Mouse (Mus musculus): Measurements from ENCODE around the gene Tmem200b. TPM values are rescaled to one million over a fixed set of nuclear protein-coding genes. Genes with fewer than 3 reads are reported as not detected.

The Tmem200b gene
- total RNA-seq, 1 experiment: 1.8 TPM

GRCm38 (mm10) chr4:131947848-131948247 lies 26.3 kb downstream of the Tmem200b start:
- Histone ChIP-seq H3K9me3 (ENCODE audit: control insufficient read depth, insufficient read depth, low read depth, low read length) (no peaks in the 10 kb centered on the region), H3K4me1 (ENCODE audit: control insufficient read depth in 2 of 2, insufficient read depth in 2 of 2, low read length in 2 of 2, poor library complexity in 1 of 2) (peaks cover 0 to 2% of the 10 kb centered on the region in 2 experiments; a peak in 1 of 4 replicates), H3K9ac (ENCODE audit: insufficient read depth, low read depth, low read length, poor library complexity, severe bottlenecking) (no peak overlapping the region), H3K36me3 (ENCODE audit: control insufficient read depth, insufficient read depth, low read length, poor library complexity, severe bottlenecking) (no peaks in the 10 kb centered on the region), H3K4me3 (ENCODE audit: insufficient read depth in 1 of 2, low read depth in 1 of 2, low read length in 2 of 2, poor library complexity in 1 of 2, severe bottlenecking in 1 of 2) (no peak overlapping the region), H3K27ac (ENCODE audit: insufficient read depth, low read depth, low read length, poor library complexity, severe bottlenecking) (no peak overlapping the region)
- no peak for DNase-seq (ENCODE audit: low read depth, low spot score)
- TF ChIP-seq CHD2 (IDR thresholded peaks at IDR 0.05; ENCODE audit: low read depth, low read length) (no peak), HCFC1 (IDR thresholded peaks at IDR 0.05; ENCODE audit: borderline replicate concordance, insufficient read depth, low read length) (no peak), MAFK (IDR thresholded peaks at IDR 0.05; ENCODE audit: insufficient read depth, low read depth, low read length) (no peak), ZNF384 (IDR thresholded peaks at IDR 0.05; ENCODE audit: low read depth, low read length) (no peak), ZC3H11A (IDR thresholded peaks at IDR 0.05; ENCODE audit: borderline replicate concordance, low read depth, low read length) (no peak)
- in situ Hi-C loops (cut with MboI; ENCODE audit: low sequenced_read_pairs in 2 of 2, unreplicated experiment in 2 of 2): no loop called here

- DNase-seq (ENCODE audit: low read depth, low spot score): no peak
- Histone ChIP-seq H3K4me3 (ENCODE audit: insufficient read depth in 1 of 2, low read depth in 1 of 2, low read length in 2 of 2, poor library complexity in 1 of 2, severe bottlenecking in 1 of 2) (no peak overlapping the region), H3K36me3 (ENCODE audit: control insufficient read depth, insufficient read depth, low read length, poor library complexity, severe bottlenecking) (no peaks in the 10 kb centered on the region), H3K9ac (ENCODE audit: insufficient read depth, low read depth, low read length, poor library complexity, severe bottlenecking) (no peak overlapping the region), H3K9me3 (ENCODE audit: control insufficient read depth, insufficient read depth, low read depth, low read length) (no peaks in the 10 kb centered on the region), H3K4me1 (ENCODE audit: control insufficient read depth in 2 of 2, insufficient read depth in 2 of 2, low read length in 2 of 2, poor library complexity in 1 of 2) (peaks cover 0 to 2% of the 10 kb centered on the region in 2 experiments; a peak in 1 of 4 replicates), H3K27ac (ENCODE audit: insufficient read depth, low read depth, low read length, poor library complexity, severe bottlenecking) (no peak overlapping the region)
- TF ChIP-seq HCFC1 (IDR thresholded peaks at IDR 0.05; ENCODE audit: borderline replicate concordance, insufficient read depth, low read length): no peak
- no peak for TF ChIP-seq ZC3H11A (IDR thresholded peaks at IDR 0.05; ENCODE audit: borderline replicate concordance, low read depth, low read length)
- no peak for TF ChIP-seq MAFK (IDR thresholded peaks at IDR 0.05; ENCODE audit: insufficient read depth, low read depth, low read length)
- no peak for TF ChIP-seq CHD2 (IDR thresholded peaks at IDR 0.05; ENCODE audit: low read depth, low read length)
- no peak for TF ChIP-seq ZNF384 (IDR thresholded peaks at IDR 0.05; ENCODE audit: low read depth, low read length)
- in situ Hi-C loops (cut with MboI; ENCODE audit: low sequenced_read_pairs in 2 of 2, unreplicated experiment in 2 of 2): no loop called here
Measured at GRCm38 (mm10) chr4:131949903-131950302, 28.3 kb downstream of the Tmem200b start.

- no peak overlapping the region for H3K9ac ChIP-seq (ENCODE audit: insufficient read depth, low read depth, low read length, poor library complexity, severe bottlenecking)
- H3K36me3 ChIP-seq (ENCODE audit: control insufficient read depth, insufficient read depth, low read length, poor library complexity, severe bottlenecking): no peaks in the 10 kb centered on the region; the same call in 1 of the 2 replicates
- in situ Hi-C loops (cut with MboI; ENCODE audit: low sequenced_read_pairs in 2 of 2, unreplicated experiment in 2 of 2): no loop called here
- H3K27ac ChIP-seq (ENCODE audit: insufficient read depth, low read depth, low read length, poor library complexity, severe bottlenecking): no peak overlapping the region
- DNase-seq (ENCODE audit: low read depth, low spot score): no peak
- TF ChIP-seq ZNF384 (IDR thresholded peaks at IDR 0.05; ENCODE audit: low read depth, low read length) (no peak), HCFC1 (IDR thresholded peaks at IDR 0.05; ENCODE audit: borderline replicate concordance, insufficient read depth, low read length) (no peak), MAFK (IDR thresholded peaks at IDR 0.05; ENCODE audit: insufficient read depth, low read depth, low read length) (no peak), CHD2 (IDR thresholded peaks at IDR 0.05; ENCODE audit: low read depth, low read length) (no peak), ZC3H11A (IDR thresholded peaks at IDR 0.05; ENCODE audit: borderline replicate concordance, low read depth, low read length) (no peak)
- H3K4me1 ChIP-seq (ENCODE audit: control insufficient read depth in 2 of 2, insufficient read depth in 2 of 2, low read length in 2 of 2, poor library complexity in 1 of 2): peaks cover 0 to 2% of the 10 kb centered on the region in 2 experiments; a peak in 1 of 4 replicates
- no peaks in the 10 kb centered on the region for H3K9me3 ChIP-seq (ENCODE audit: control insufficient read depth, insufficient read depth, low read depth, low read length)
- no peak overlapping the region for H3K4me3 ChIP-seq (ENCODE audit: insufficient read depth in 1 of 2, low read depth in 1 of 2, low read length in 2 of 2, poor library complexity in 1 of 2, severe bottlenecking in 1 of 2)
Measured at GRCm38 (mm10) chr4:131950657-131951056, 29.1 kb downstream of the Tmem200b start.

GRCm38 (mm10) chr4:131957161-131957560 lies 35.6 kb downstream of the Tmem200b start:
- Histone ChIP-seq H3K9ac (ENCODE audit: insufficient read depth, low read depth, low read length, poor library complexity, severe bottlenecking) (no peak overlapping the region), H3K4me3 (ENCODE audit: insufficient read depth in 1 of 2, low read depth in 1 of 2, low read length in 2 of 2, poor library complexity in 1 of 2, severe bottlenecking in 1 of 2) (no peak overlapping the region), H3K27ac (ENCODE audit: insufficient read depth, low read depth, low read length, poor library complexity, severe bottlenecking) (no peak overlapping the region), H3K36me3 (ENCODE audit: control insufficient read depth, insufficient read depth, low read length, poor library complexity, severe bottlenecking) (no peaks in the 10 kb centered on the region; the same call in 1 of the 2 replicates), H3K9me3 (ENCODE audit: control insufficient read depth, insufficient read depth, low read depth, low read length) (no peaks in the 10 kb centered on the region), H3K4me1 (ENCODE audit: control insufficient read depth in 2 of 2, insufficient read depth in 2 of 2, low read length in 2 of 2, poor library complexity in 1 of 2) (no peaks in the 10 kb centered on the region)
- no peak for DNase-seq (ENCODE audit: low read depth, low spot score)
- TF ChIP-seq ZNF384 (IDR thresholded peaks at IDR 0.05; ENCODE audit: low read depth, low read length) (no peak), CHD2 (IDR thresholded peaks at IDR 0.05; ENCODE audit: low read depth, low read length) (no peak), HCFC1 (IDR thresholded peaks at IDR 0.05; ENCODE audit: borderline replicate concordance, insufficient read depth, low read length) (no peak), ZC3H11A (IDR thresholded peaks at IDR 0.05; ENCODE audit: borderline replicate concordance, low read depth, low read length) (no peak), MAFK (IDR thresholded peaks at IDR 0.05; ENCODE audit: insufficient read depth, low read depth, low read length) (no peak)
- in situ Hi-C loops (cut with MboI; ENCODE audit: low sequenced_read_pairs in 2 of 2, unreplicated experiment in 2 of 2): no loop called here

GRCm38 (mm10) chr4:131968873-131969272 lies 47.3 kb downstream of the Tmem200b start:
- H3K36me3 ChIP-seq (ENCODE audit: control insufficient read depth, insufficient read depth, low read length, poor library complexity, severe bottlenecking): peaks cover 8% of the 10 kb centered on the region
- H3K4me3 ChIP-seq (ENCODE audit: insufficient read depth in 1 of 2, low read depth in 1 of 2, low read length in 2 of 2, poor library complexity in 1 of 2, severe bottlenecking in 1 of 2): no peak overlapping the region
- H3K9me3 ChIP-seq (ENCODE audit: control insufficient read depth, insufficient read depth, low read depth, low read length): no peaks in the 10 kb centered on the region
- H3K9ac ChIP-seq (ENCODE audit: insufficient read depth, low read depth, low read length, poor library complexity, severe bottlenecking): no peak overlapping the region
- H3K27ac ChIP-seq (ENCODE audit: insufficient read depth, low read depth, low read length, poor library complexity, severe bottlenecking): no peak overlapping the region
- no peaks in the 10 kb centered on the region for H3K4me1 ChIP-seq (ENCODE audit: control insufficient read depth in 2 of 2, insufficient read depth in 2 of 2, low read length in 2 of 2, poor library complexity in 1 of 2)
- DNase-seq (ENCODE audit: low read depth, low spot score): peak; percentile 28
- in situ Hi-C loops (cut with MboI; ENCODE audit: low sequenced_read_pairs in 2 of 2, unreplicated experiment in 2 of 2): no loop called here
- no peak for TF ChIP-seq MAFK (IDR thresholded peaks at IDR 0.05; ENCODE audit: insufficient read depth, low read depth, low read length)
- no peak for TF ChIP-seq ZC3H11A (IDR thresholded peaks at IDR 0.05; ENCODE audit: borderline replicate concordance, low read depth, low read length)
- no peak for TF ChIP-seq CHD2 (IDR thresholded peaks at IDR 0.05; ENCODE audit: low read depth, low read length)
- TF ChIP-seq HCFC1 (IDR thresholded peaks at IDR 0.05; ENCODE audit: borderline replicate concordance, insufficient read depth, low read length): no peak
- no peak for TF ChIP-seq ZNF384 (IDR thresholded peaks at IDR 0.05; ENCODE audit: low read depth, low read length)
